Mouse (Mus musculus) gastrocnemius, postnatal 14 days (tissue): ENCODE results near the gene Rara. TPM values are rescaled to one million over a fixed set of nuclear protein-coding genes. Genes with fewer than 3 reads are reported as not detected.

ENCODE experiments used
- DNase-seq: peaks from one replicate; pipeline ENCODE4 v3.0.0; 2021; ENCODE audit warnings: mixed read lengths
- intact Hi-C: fragments of 180-260 bp; cut with DNase I; formaldehyde crosslinking; loops from one replicate; pipeline ENCODE4 v1.15.1; 2025; ENCODE audit warnings: low total_unique reads
- total RNA-seq, 2 experiments: library from RNA; stranded (reverse); gene quantifications; 2 replicates each; pipeline ENCODE4 v1.2.3; 2021

Gene Rara
- total RNA-seq, 2 experiments from 2014 or later, result 13.7 to 19.7 TPM

GRCm38 (mm10) chr11:98962421-98963095 is 34.9 kb downstream of the Rara start:
- no peak for DNase-seq
- intact Hi-C loops, result no loop called here

DNA sequence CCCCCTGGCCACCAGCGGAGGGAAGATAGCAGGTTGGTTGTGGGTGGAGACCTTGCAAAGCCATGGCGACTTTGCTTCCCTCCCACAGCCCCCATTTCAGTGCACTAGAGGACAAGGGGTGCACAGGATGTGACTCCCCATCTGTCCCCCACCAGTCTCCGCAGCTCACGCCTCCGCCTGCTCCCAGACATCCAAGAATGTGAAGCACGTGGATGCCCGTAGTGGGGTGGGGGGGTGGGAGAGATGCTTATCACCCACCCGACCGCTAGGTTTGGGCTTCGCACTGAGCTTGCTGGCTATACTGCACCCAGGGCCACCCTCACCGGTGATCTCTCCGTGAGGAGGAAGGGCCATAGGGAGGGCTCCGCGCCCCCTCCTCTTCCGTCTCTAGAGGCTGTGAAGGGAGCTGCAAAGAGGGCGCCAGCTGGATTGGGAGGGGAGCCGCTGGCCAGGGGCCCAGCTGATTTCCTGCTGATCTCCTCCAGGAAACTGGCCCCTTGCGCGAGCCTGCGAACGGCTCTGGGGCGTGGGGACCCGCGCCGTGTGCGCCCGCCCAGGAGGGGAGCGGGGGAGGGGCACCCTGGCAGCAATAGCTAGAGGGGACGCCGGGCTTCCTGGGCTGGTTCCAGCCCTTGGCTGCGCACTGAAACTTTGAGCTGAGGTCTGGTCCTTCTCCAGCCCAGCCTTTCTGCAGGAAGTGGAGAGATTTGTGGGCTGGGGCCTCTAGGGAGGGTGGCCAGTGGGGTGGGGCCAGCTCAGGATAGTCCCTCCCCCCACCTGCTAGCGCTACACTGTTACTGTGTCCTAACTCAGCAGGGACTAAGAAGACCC is 35.8 kb downstream of the Rara start:
- DNase-seq, result peak; percentile 87
- intact Hi-C loops, result no loop called here

DNA sequence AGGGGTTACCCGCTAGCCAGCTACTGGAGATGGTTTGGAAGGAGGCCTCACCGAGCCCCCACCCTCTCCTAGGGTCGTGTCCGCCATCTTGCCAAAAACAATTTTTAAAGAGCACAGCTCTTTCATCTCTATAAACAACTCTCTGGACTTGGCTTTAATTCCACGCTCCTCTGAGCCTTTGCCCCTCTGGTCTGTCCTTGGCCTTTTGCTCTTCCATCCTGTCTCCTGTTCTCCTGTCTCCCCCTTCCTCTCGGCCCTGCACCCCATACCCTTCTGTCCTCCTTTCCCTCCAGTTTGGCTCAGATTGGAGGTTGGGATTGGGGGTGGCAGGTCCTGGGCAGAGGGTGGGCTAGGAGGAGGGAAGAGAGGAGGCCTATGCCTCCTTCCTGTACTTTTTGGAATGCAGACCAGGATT is 36.6 kb downstream of the Rara start:
- intact Hi-C loops, result no loop called here

GRCm38 (mm10) chr11:98964616-98965415 is 37.2 kb downstream of the Rara start:
- DNase-seq, result no peak
- intact Hi-C loops, result no loop called here

More for the DNA sequence above, 36.6 kb downstream of the Rara start:
- no peak for DNase-seq

GRCm38 (mm10) chr11:98965416-98966077 is 37.9 kb downstream of the Rara start:
- intact Hi-C loops, result no loop called here
- no peak for DNase-seq

GRCm38 (mm10) chr11:98966499-98967141 is 39.0 kb downstream of the Rara start:
- intact Hi-C loops, result no loop called here
- DNase-seq, result peak; percentile 90

GRCm38 (mm10) chr11:98968079-98968478 is 40.5 kb downstream of the Rara start:
- DNase-seq, result no peak
- intact Hi-C loops, result no loop called here

GRCm38 (mm10) chr11:98968716-98969495 is 41.3 kb downstream of the Rara start:
- DNase-seq, result no peak
- intact Hi-C loops, result no loop called here

GRCm38 (mm10) chr11:98969496-98969927 is 41.9 kb downstream of the Rara start:
- intact Hi-C loops, result no loop called here
- DNase-seq, result no peak

- intact Hi-C loops, result loop anchor here (2.0 to 10.0 kb wide), 2 partner anchors 44 to 116 kb away; partner anchors contain the start of gene Rara
- no peak for DNase-seq
Measured at GRCm38 (mm10) chr11:98970191-98970925, 42.7 kb downstream of the Rara start.

DNA sequence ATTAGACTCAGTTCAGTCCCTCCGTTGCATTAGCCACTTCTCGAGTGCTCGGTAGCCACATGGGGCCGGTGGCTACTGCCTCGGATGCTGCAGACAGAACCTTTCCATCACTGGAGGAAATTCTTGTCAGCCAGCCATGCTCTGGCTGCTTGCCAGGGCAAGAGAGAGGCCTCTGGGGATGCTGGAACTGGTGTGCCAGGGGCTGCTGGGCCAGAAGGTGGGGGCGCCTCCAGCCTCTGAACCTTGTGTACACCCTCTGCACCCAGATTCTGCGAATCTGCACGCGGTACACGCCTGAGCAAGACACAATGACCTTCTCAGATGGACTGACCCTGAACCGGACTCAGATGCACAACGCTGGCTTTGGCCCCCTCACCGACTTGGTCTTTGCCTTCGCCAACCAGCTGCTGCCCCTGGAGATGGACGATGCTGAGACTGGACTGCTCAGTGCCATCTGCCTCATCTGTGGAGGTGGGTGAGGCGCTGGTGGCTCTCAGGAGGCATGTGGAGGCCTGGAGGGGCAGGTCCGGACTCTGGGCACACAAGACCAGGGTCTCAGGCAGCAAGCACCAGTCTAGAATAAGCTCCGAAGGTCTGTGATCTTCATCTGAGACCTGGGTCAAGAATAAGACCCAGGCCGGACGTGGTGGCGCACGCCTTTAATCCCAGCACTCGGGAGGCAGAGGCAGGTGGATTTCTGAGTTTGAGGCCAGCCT is 43.9 kb downstream of the Rara start:
- no peak for DNase-seq
- intact Hi-C loops, result loop anchor here (2.0 to 10.0 kb wide), 2 partner anchors 45 to 117 kb away; partner anchors contain the start of gene Rara

DNA sequence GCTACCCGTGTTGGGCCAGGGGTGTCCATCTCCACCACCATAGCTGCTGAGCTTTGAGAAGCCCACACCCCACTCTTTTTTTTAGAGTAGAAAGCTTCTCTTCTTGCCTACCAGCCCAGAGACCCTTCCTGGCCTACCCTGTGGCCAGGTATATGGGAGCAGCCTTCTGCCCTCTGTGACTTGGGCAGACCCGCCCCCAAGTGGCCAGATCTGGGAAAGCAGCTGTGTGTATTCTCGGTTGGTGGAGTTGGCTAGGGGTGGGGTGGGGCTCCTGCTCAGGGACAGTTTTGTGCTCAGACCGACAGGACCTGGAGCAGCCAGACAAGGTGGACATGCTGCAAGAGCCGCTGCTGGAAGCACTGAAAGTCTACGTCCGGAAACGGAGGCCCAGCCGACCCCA is 44.6 kb downstream of the Rara start:
- intact Hi-C loops, result loop anchor here (10.0 kb wide), 1 partner anchor 117 kb away; no protein-coding TSS in a partner anchor
- peak; percentile 81 for DNase-seq

DNA sequence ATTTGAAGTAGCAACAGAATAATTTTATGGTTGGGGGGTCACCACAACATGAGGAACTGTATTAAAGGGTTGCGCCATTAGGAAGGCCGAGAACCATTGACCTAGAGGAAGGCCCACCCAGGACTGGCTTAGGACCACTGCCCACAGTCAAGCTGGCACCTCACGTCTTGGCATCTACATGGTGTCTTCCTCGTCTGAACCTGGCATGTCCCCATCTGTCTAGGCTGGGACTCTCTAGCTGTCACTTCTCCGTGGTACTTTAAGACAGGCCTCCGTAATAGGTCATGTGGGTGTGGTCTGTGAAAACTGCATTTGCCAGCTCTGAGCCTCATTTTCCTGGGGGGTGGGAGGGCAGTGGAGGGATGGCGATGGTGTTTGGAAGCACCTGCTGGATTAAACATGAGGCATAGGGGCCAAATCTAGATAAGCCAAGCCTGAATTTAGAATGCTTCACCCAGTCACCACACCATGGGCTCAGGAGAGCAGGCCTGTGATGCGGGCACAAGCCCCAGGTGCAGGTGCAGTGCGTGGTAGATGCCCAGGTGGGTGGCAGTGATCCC is 45.3 kb downstream of the Rara start:
- no peak for DNase-seq
- intact Hi-C loops, result loop anchor here (10.0 kb wide), 1 partner anchor 118 kb away; no protein-coding TSS in a partner anchor

DNA sequence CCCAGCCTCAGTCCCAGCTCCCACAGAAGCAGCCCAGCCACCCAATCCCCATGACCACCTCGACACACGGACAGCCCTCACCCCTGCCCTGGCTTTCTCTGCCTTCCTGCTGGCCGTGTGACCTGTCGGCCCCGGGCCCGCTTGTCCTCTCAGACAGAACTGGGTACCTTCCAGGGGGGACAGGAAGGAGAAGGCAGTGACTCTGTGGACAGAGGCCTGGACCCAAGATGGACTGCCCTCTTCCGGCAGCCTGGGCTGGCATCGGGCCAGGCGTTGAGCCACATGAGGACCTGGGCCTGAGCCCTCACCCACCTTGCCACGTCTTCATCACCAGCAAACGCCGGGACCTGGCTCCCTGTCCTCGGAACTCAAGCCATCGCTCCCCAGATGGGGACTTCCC is 46.0 kb downstream of the Rara start:
- intact Hi-C loops, result loop anchor here (10.0 kb wide), 1 partner anchor 119 kb away; no protein-coding TSS in a partner anchor
- no peak for DNase-seq

DNA sequence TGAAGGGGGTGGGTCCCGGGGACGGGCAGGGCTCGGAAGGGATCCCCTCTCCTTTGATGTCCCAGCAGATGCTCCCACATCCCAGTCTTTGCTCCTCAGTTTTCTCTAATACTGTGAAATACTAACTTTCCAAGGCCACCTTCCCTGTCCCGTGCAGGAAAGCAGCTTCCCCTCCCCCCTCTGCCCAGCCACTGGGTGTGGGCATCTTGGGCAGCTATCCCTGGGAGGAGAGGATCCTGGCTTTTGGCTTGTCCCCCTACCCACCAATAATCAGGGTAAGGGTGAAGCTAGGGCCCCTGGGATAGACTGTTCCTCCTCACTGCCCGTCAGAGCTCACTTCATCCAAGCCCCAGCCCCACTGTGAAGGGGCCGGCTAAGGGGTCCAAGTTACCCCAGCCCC is 46.6 kb downstream of the Rara start:
- DNase-seq, result no peak
- intact Hi-C loops, result loop anchor here (10.0 kb wide), 1 partner anchor 119 kb away; no protein-coding TSS in a partner anchor
